Mouse (Mus musculus): ENCODE results near the gene 6820408C15Rik. TPM values are rescaled to one million over a fixed set of nuclear protein-coding genes. Genes with fewer than 3 reads are reported as not detected.

6820408C15Rik gene
- total RNA-seq, 1 experiment from 2014 or later: not detected

DNA sequence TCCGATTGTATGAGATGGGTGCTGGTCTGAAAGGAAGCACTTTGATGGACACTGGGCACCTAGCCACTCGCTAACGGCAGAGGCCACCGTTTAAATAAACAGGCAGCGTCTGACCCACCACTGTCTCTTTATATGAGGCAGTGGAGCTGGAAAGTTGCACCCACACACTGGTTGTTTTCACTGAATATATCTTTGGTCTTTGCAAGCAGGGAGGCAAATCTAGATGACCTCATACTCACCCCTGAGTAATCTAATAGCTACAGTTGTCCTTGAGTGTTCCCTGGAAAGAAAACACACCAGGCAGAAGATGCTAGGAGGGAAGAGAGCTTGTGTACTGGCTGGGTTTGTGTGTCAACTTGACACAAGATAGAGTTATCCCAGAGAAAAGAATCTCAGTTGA is 32.1 kb downstream of the 6820408C15Rik start:
- ATAC-seq (ENCODE audit: extremely low read depth, insufficient number of reproducible peaks, low FRiP score, poor library complexity, severe bottlenecking): no peak

DNA sequence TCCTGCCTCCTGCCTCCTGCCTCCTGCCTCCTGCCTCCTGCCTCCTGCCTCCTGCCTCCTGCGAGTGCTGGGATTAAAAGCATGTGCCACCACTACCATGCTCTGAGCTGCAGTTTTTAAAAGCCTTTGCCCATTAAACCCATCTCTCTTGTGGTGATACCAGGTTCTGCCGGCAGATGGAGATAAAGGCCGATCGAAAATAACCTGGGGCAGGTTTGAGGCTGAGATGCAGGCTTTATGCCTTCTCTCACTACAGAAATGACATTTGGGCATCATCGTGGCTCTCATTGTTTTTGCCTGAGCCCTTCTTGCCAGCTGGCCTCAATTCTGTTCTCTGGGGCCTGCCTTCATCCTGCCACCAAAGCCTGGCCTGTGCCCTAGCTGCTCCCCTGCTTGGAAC is 34.9 kb downstream of the 6820408C15Rik start:
- ATAC-seq (ENCODE audit: extremely low read depth, insufficient number of reproducible peaks, low FRiP score, poor library complexity, severe bottlenecking): no peak

DNA sequence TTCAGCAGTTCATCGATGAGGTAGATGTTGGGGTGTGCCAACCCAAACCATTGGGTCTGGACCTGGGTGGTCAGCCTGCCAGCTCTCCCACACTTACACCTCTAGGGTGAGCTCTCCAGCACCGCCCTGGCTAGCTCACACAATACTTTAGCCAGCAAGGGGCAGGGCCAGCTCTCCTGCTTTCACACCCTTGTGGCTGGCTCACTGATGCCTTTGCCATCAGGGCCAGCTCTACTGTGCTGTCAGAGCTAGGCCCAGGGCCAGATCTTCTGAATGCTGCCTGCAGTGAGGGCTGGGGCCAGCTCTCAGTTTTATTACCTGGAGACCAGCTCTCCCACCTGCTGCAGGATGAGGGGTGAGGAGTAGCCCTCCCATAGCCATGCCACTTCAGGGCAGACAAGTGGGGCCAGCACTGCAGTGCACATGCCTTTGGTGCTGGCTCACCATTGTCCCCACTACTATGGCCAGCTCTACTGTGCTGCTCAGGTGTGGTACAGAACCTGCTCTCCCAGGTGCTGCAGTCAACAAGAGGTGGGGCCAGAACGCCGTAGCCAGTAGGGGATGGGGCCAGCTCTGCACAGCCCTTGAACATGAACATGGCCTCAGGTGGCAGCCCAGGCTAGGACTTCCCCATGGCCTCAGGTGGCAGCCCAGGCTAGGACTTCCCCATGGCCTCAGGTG is 36.9 kb downstream of the 6820408C15Rik start:
- ATAC-seq (ENCODE audit: extremely low read depth, insufficient number of reproducible peaks, low FRiP score, poor library complexity, severe bottlenecking): no peak

GRCm38 (mm10) chr2:152459241-152459640 is 43.9 kb downstream of the 6820408C15Rik start:
- ATAC-seq (ENCODE audit: extremely low read depth, insufficient number of reproducible peaks, low FRiP score, poor library complexity, severe bottlenecking): no peak

GRCm38 (mm10) chr2:152464570-152465150 is 49.3 kb downstream of the 6820408C15Rik start, which contains the start of gene Defb23:
Gene Defb23 (minus strand): TSS chr2:152464620.
- no peak for ATAC-seq (ENCODE audit: extremely low read depth, insufficient number of reproducible peaks, low FRiP score, poor library complexity, severe bottlenecking)

DNA sequence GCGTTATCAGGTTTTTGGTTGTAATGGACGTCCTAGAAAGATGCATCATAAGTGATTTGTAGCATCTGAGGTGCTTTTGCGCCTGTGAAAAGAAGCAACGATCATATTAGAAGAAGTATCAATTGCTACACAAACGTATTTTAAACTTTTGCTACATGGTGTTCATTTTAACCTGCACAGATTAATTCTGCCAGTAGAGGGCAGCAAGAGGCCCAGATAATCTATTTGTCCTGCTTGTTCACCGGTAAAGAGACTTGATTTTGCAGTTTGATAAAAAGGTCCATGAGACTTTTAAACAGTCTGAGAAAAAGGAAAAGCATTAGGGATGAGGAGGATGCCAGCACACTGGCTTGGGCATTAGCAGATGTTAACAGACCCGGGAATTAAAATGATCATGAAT is 55.6 kb downstream of the 6820408C15Rik start:
- no peak for ATAC-seq (ENCODE audit: extremely low read depth, insufficient number of reproducible peaks, low FRiP score, poor library complexity, severe bottlenecking)

- no peak for ATAC-seq (ENCODE audit: extremely low read depth, insufficient number of reproducible peaks, low FRiP score, poor library complexity, severe bottlenecking)
Observed at GRCm38 (mm10) chr2:152472434-152472833, 57.0 kb downstream of the 6820408C15Rik start.

DNA sequence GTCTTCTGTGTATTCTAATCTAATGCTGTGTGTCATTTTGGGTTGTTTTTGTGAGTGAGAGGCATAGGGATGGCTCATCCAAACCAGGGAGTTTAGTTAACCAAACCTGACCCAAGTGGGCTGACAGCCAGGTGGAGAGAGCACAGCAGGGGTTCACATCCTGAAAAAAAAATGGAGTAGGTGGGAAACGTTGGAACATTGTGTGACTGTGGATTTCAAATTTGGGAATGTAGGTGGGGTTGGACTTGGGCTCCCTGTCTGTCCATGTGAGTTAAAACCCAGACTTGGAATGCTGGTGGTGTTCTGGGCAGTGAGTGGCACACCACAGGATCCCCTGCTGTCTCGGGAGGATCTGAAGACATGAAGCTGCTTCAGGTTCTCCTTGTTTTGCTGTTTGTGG is 61.4 kb downstream of the 6820408C15Rik start, which contains the start of gene Defb20:
Gene Defb20 (plus strand): TSS at position 301 of the 400 bp plus-strand sequence.
- ATAC-seq (ENCODE audit: extremely low read depth, insufficient number of reproducible peaks, low FRiP score, poor library complexity, severe bottlenecking): no peak

GRCm38 (mm10) chr2:152480881-152481280 is 65.5 kb downstream of the 6820408C15Rik start:
- no peak for ATAC-seq (ENCODE audit: extremely low read depth, insufficient number of reproducible peaks, low FRiP score, poor library complexity, severe bottlenecking)

- no peak for ATAC-seq (ENCODE audit: extremely low read depth, insufficient number of reproducible peaks, low FRiP score, poor library complexity, severe bottlenecking)
Observed at GRCm38 (mm10) chr2:152481726-152482125, 66.3 kb downstream of the 6820408C15Rik start.

- no peak for ATAC-seq (ENCODE audit: extremely low read depth, insufficient number of reproducible peaks, low FRiP score, poor library complexity, severe bottlenecking)
Observed at GRCm38 (mm10) chr2:152487024-152487423, 71.6 kb downstream of the 6820408C15Rik start.

DNA sequence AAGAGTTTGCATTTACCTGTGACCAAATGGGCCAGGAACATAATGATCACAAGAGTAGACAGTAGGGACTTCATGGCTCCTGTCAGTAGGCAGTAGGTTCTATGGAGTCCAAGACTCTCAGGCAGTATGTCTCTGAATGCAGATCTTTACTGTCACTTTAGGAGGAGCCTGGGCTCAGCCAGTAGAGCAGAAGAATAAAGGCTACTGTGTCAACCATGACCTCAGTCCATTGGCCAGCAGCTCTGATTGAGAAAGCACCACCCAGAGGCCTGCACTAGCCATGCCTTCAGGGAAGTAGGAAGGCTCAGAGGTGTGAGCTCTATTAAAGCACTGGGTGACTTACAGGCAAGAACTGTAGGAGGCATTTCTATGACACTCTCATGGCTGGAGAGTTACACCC is 74.7 kb downstream of the 6820408C15Rik start, which contains the start of gene Defb22:
Gene Defb22 (minus strand): TSS at position 101 of the 400 bp plus-strand sequence.
- ATAC-seq (ENCODE audit: extremely low read depth, insufficient number of reproducible peaks, low FRiP score, poor library complexity, severe bottlenecking): no peak

GRCm38 (mm10) chr2:152493151-152493550 is 77.8 kb downstream of the 6820408C15Rik start:
- no peak for ATAC-seq (ENCODE audit: extremely low read depth, insufficient number of reproducible peaks, low FRiP score, poor library complexity, severe bottlenecking)

Other genes with a start within 250 kb of the 6820408C15Rik start
- gene Csnk2a1, start 188.7 kb upstream of the 6820408C15Rik start, total RNA-seq (2017): 108 and 118 TPM in 2 replicates
- gene Tbc1d20, start 121.8 kb upstream of the 6820408C15Rik start, total RNA-seq (2017): 51.4 and 60.4 TPM in 2 replicates
- 90.7 and 112 TPM in 2 replicates for gene Rbck1, start 82.9 kb upstream of the 6820408C15Rik start, total RNA-seq (2017)
- 0.37 and 2.1 TPM in 2 replicates for gene Trib3, start 71.6 kb upstream of the 6820408C15Rik start, total RNA-seq (2017)
- gene Nrsn2, start 38.9 kb upstream of the 6820408C15Rik start, total RNA-seq (2017): not detected in 2 replicates
- gene Sox12, start 17.5 kb upstream of the 6820408C15Rik start, total RNA-seq (2017): 0.70 and 1.4 TPM in 2 replicates
- 0.98 and 1.5 TPM in 2 replicates for gene Zcchc3, start 560 bp upstream of the 6820408C15Rik start, total RNA-seq (2017)
- gene Defb23, start 49.0 kb downstream of the 6820408C15Rik start, total RNA-seq (2017): not detected in 2 replicates
- not detected in 2 replicates for gene Defb20, start 61.5 kb downstream of the 6820408C15Rik start, total RNA-seq (2017)
- not detected in 2 replicates for gene Defb22, start 74.6 kb downstream of the 6820408C15Rik start, total RNA-seq (2017)
- gene Defb26, start 96.1 kb downstream of the 6820408C15Rik start, total RNA-seq (2017): not detected in 2 replicates
- gene Defb28, start 102.7 kb downstream of the 6820408C15Rik start, total RNA-seq (2017): not detected in 2 replicates
- gene Defb29, start 124.5 kb downstream of the 6820408C15Rik start, total RNA-seq (2017): not detected in 2 replicates
- not detected in 2 replicates for gene Gm17416, start 153.8 kb downstream of the 6820408C15Rik start, total RNA-seq (2017)
- gene Defb21, start 157.2 kb downstream of the 6820408C15Rik start, total RNA-seq (2017): not detected in 2 replicates
- not detected in 2 replicates for gene Defb19, start 164.7 kb downstream of the 6820408C15Rik start, total RNA-seq (2017)
- not detected in 2 replicates for gene Defb45, start 183.8 kb downstream of the 6820408C15Rik start, total RNA-seq (2017)
- not detected in 2 replicates for gene Defb36, start 188.7 kb downstream of the 6820408C15Rik start, total RNA-seq (2017)
- gene Defb25, start 207.5 kb downstream of the 6820408C15Rik start, total RNA-seq (2017): not detected in 2 replicates
- 0.35 and 2.1 TPM in 2 replicates for gene Rem1, start 211.4 kb downstream of the 6820408C15Rik start, total RNA-seq (2017)

Data from neutrophil, adult 5-6 weeks (primary cell).